Mouse (Mus musculus): Measurements from ENCODE around the gene Filip1l. TPM values are rescaled to one million over a fixed set of nuclear protein-coding genes. Genes with fewer than 3 reads are reported as not detected.

Gene Filip1l
- polyA plus RNA-seq, 1 experiment = 12.1 TPM

GRCm38 (mm10) chr16:57437523-57438287, 84.8 kb downstream of the Filip1l start:
- H3K4me2 ChIP-seq (ENCODE audit: low read depth) = peak overlapping the region; percentile 68

DNA sequence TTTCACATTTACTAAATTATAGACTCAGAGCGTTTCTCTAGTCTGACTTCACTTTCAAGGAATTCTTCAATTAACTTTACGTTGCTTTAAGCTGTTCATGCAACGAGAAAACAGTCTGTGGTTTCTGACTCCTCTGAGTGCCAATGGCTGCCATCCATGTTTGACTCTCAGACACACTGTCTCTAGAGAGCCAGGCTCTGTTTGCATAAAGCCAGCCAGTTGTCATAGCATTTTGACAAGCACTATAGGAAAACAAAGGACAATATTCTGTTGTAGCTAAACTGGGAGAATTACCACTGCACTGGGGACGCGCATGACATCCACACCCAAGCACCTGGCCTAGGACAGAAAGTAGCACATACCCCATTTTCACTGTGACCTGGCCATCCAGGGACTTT, 85.4 kb downstream of the Filip1l start:
- no peak for TF ChIP-seq MAX (IDR thresholded peaks at IDR 0.05; ENCODE audit: low read depth)
- Histone ChIP-seq H3K4me2 (ENCODE audit: low read depth) (peak overlapping the region; percentile 68), H3K79me2 (ENCODE audit: control insufficient read depth, insufficient read depth) (no peaks in the 10 kb centered on the region), H3ac (ENCODE audit: control insufficient read depth, insufficient read length) (no peak overlapping the region), H3K27me3 (ENCODE audit: control insufficient read depth, insufficient read depth, insufficient read length) (no peaks in the 10 kb centered on the region), H3K4me3 (no peak overlapping the region), H3K36me3 (ENCODE audit: control insufficient read depth, insufficient read depth) (no peaks in the 10 kb centered on the region)

More at GRCm38 (mm10) chr16:57437523-57438287, 84.8 kb downstream of the Filip1l start:
- no peaks in the 10 kb centered on the region for H3K27me3 ChIP-seq (ENCODE audit: control insufficient read depth, insufficient read depth, insufficient read length)
- TF ChIP-seq MAX (IDR thresholded peaks at IDR 0.05; ENCODE audit: low read depth) = no peak
- TF ChIP-seq MYOD1 (IDR thresholded peaks at IDR 0.05; ENCODE audit: control insufficient read depth in 1 of 3, insufficient read length in 2 of 3, low read depth in 2 of 3) = no peak
- TF ChIP-seq POLR2A (IDR thresholded peaks at IDR 0.05; ENCODE audit: insufficient read length, low read depth) = no peak
- TF ChIP-seq TCF12 (IDR thresholded peaks at IDR 0.05; ENCODE audit: insufficient read depth, poor library complexity, severe bottlenecking) = no peak
- TF ChIP-seq REST (IDR thresholded peaks at IDR 0.05; ENCODE audit: insufficient read depth, insufficient read length) = no peak
- TF ChIP-seq SRF (IDR thresholded peaks at IDR 0.05; ENCODE audit: control insufficient read depth, insufficient read length, low read depth) = no peak
- TF ChIP-seq CEBPB (IDR thresholded peaks at IDR 0.05; ENCODE audit: insufficient read depth, poor library complexity, severe bottlenecking) = no peak
- no peak for TF ChIP-seq E2F4 (IDR thresholded peaks at IDR 0.05; ENCODE audit: insufficient read depth)
- TF ChIP-seq USF1 (IDR thresholded peaks at IDR 0.05; ENCODE audit: low read depth) = no peak
- no peak for TF ChIP-seq MYOG (IDR thresholded peaks at IDR 0.05; ENCODE audit: control insufficient read depth in 1 of 3, insufficient read depth in 1 of 3, insufficient read length in 2 of 3, low read depth in 2 of 3)
- TF ChIP-seq POLR2AphosphoS2 (IDR thresholded peaks at IDR 0.05; ENCODE audit: insufficient read length, low read depth) = no peak
- no peak for TF ChIP-seq TCF3 (IDR thresholded peaks at IDR 0.05; ENCODE audit: insufficient read length, low read depth)
- H3ac ChIP-seq (ENCODE audit: control insufficient read depth, insufficient read length) = no peak overlapping the region
- no peaks in the 10 kb centered on the region for H3K79me2 ChIP-seq (ENCODE audit: control insufficient read depth, insufficient read depth)
- H3K4me3 ChIP-seq = no peak overlapping the region
- H3K36me3 ChIP-seq (ENCODE audit: control insufficient read depth, insufficient read depth) = no peaks in the 10 kb centered on the region

- no peaks in the 10 kb centered on the region for H3K27me3 ChIP-seq (ENCODE audit: control insufficient read depth, insufficient read depth, insufficient read length)
- TF ChIP-seq REST (IDR thresholded peaks at IDR 0.05; ENCODE audit: insufficient read depth, insufficient read length) (no peak), E2F4 (IDR thresholded peaks at IDR 0.05; ENCODE audit: insufficient read depth) (no peak), MYOD1 (IDR thresholded peaks at IDR 0.05; ENCODE audit: control insufficient read depth in 1 of 3, insufficient read length in 2 of 3, low read depth in 2 of 3) (no peak), MAX (IDR thresholded peaks at IDR 0.05; ENCODE audit: low read depth) (no peak), MYOG (IDR thresholded peaks at IDR 0.05; ENCODE audit: control insufficient read depth in 1 of 3, insufficient read depth in 1 of 3, insufficient read length in 2 of 3, low read depth in 2 of 3) (no peak), USF1 (IDR thresholded peaks at IDR 0.05; ENCODE audit: low read depth) (no peak), TCF12 (IDR thresholded peaks at IDR 0.05; ENCODE audit: insufficient read depth, poor library complexity, severe bottlenecking) (no peak), TCF3 (IDR thresholded peaks at IDR 0.05; ENCODE audit: insufficient read length, low read depth) (no peak), SRF (IDR thresholded peaks at IDR 0.05; ENCODE audit: control insufficient read depth, insufficient read length, low read depth) (no peak), POLR2A (IDR thresholded peaks at IDR 0.05; ENCODE audit: insufficient read length, low read depth) (no peak), POLR2AphosphoS2 (IDR thresholded peaks at IDR 0.05; ENCODE audit: insufficient read length, low read depth) (no peak), CEBPB (IDR thresholded peaks at IDR 0.05; ENCODE audit: insufficient read depth, poor library complexity, severe bottlenecking) (no peak)
These were observed 86.3 kb downstream of the Filip1l start for GRCm38 (mm10) chr16:57439206-57439605.

GRCm38 (mm10) chr16:57440706-57441437, 88.0 kb downstream of the Filip1l start:
- H3K79me2 ChIP-seq (ENCODE audit: control insufficient read depth, insufficient read depth) = no peaks in the 10 kb centered on the region
- no peak overlapping the region for H3ac ChIP-seq (ENCODE audit: control insufficient read depth, insufficient read length)
- H3K36me3 ChIP-seq (ENCODE audit: control insufficient read depth, insufficient read depth) = no peaks in the 10 kb centered on the region
- H3K4me2 ChIP-seq (ENCODE audit: low read depth) = no peak overlapping the region
- no peak for TF ChIP-seq POLR2A (IDR thresholded peaks at IDR 0.05; ENCODE audit: insufficient read length, low read depth)
- TF ChIP-seq MYOG (IDR thresholded peaks at IDR 0.05; ENCODE audit: control insufficient read depth in 1 of 3, insufficient read depth in 1 of 3, insufficient read length in 2 of 3, low read depth in 2 of 3) = no peak
- no peak for TF ChIP-seq TCF12 (IDR thresholded peaks at IDR 0.05; ENCODE audit: insufficient read depth, poor library complexity, severe bottlenecking)
- no peak for TF ChIP-seq E2F4 (IDR thresholded peaks at IDR 0.05; ENCODE audit: insufficient read depth)
- no peak for TF ChIP-seq MYOD1 (IDR thresholded peaks at IDR 0.05; ENCODE audit: control insufficient read depth in 1 of 3, insufficient read length in 2 of 3, low read depth in 2 of 3)
- no peak for TF ChIP-seq TCF3 (IDR thresholded peaks at IDR 0.05; ENCODE audit: insufficient read length, low read depth)
- TF ChIP-seq MAX (IDR thresholded peaks at IDR 0.05; ENCODE audit: low read depth) = no peak
- no peak for TF ChIP-seq USF1 (IDR thresholded peaks at IDR 0.05; ENCODE audit: low read depth)
- TF ChIP-seq CEBPB (IDR thresholded peaks at IDR 0.05; ENCODE audit: insufficient read depth, poor library complexity, severe bottlenecking) = no peak
- no peak for TF ChIP-seq POLR2AphosphoS2 (IDR thresholded peaks at IDR 0.05; ENCODE audit: insufficient read length, low read depth)
- no peak for TF ChIP-seq REST (IDR thresholded peaks at IDR 0.05; ENCODE audit: insufficient read depth, insufficient read length)
- TF ChIP-seq SRF (IDR thresholded peaks at IDR 0.05; ENCODE audit: control insufficient read depth, insufficient read length, low read depth) = no peak
- no peaks in the 10 kb centered on the region for H3K27me3 ChIP-seq (ENCODE audit: control insufficient read depth, insufficient read depth, insufficient read length)
- no peak overlapping the region for H3K4me3 ChIP-seq

More at GRCm38 (mm10) chr16:57439206-57439605, 86.3 kb downstream of the Filip1l start:
- H3ac ChIP-seq (ENCODE audit: control insufficient read depth, insufficient read length) = no peak overlapping the region
- H3K4me2 ChIP-seq (ENCODE audit: low read depth) = no peak overlapping the region
- no peaks in the 10 kb centered on the region for H3K79me2 ChIP-seq (ENCODE audit: control insufficient read depth, insufficient read depth)
- no peaks in the 10 kb centered on the region for H3K36me3 ChIP-seq (ENCODE audit: control insufficient read depth, insufficient read depth)
- H3K4me3 ChIP-seq = no peak overlapping the region
